Mouse (Mus musculus): ENCODE measurements at regions not wholly inside any gene's neighbourhood (a gene's known extent, or its start where the extent isn't known, plus 50 kb on each side); places are given as distances from the start of the nearest gene placed in this dataset.
A peak's percentile ranks its signal among the peaks of the same experiment; 100 is the strongest.
"Not testable (repeated sequence)": the region's sequence is repeated elsewhere in the genome, so short reads cannot be mapped to it uniquely, and the experiment has no call there.

GRCm38 (mm10) chr15:8767624-8768571, 57.3 kb upstream of the Slc1a3 start:
- DNase-seq (ENCODE audit: inconsistent age in 2 of 2, low spot score in 1 of 2), result no peak

GRCm38 (mm10) chr15:8766208-8766607, 55.6 kb upstream of the Slc1a3 start:
- not testable (repeated sequence) for DNase-seq (ENCODE audit: inconsistent age in 2 of 2, low spot score in 1 of 2)

DNA sequence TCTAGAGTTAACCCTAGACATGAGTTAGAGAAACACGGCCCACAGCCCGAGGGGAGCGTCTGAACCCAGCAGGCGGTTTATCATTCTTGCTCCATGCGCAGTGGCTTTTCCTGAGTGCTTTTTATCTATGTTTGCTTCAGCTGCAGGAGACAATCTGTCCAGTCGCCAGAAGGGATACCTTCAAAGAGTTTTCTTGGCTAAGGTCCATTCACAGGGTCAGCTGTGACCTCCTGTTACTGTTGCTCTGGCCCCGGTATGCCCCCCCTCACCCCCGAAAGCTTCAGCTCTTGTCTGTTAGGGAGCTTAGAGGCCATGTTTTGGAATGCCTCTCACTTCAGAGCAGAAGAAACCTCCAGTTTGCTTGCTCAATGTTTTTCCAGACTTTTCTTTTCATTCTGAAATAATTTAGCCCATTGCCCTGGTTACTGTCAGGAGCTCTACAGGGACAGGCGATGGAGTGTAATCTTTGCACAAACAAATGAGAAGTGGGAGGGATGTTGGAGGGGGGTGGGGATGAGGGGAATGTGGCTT, 51.2 kb upstream of the Slc1a3 start:
- peak in 1 of 2 experiments; percentile 24 for DNase-seq (ENCODE audit: inconsistent age in 2 of 2, low spot score in 1 of 2)

- no peak for DNase-seq (ENCODE audit: inconsistent age in 2 of 2, low spot score in 1 of 2)
Observed at GRCm38 (mm10) chr15:8761132-8761531, 50.6 kb upstream of the Slc1a3 start.
